Mouse (Mus musculus) liver, embryonic 15.5 days (tissue): ENCODE results near the gene Trappc4. TPM values are rescaled to one million over a fixed set of nuclear protein-coding genes. Genes with fewer than 3 reads are reported as not detected.

Source experiments
- ATAC-seq: fragments of 200-750 bp; cut with Nextera tagmentation; 2 replicates; pipeline ENCODE4 v1.8.0; 2017; ENCODE audit warnings: moderate number of reproducible peaks, mild to moderate bottlenecking, moderate library complexity; ENCODE audit not compliant: insufficient read depth
- H3K27ac ChIP-seq: fragments of 300-500 bp; sonication (generic); replicated peaks from 2 replicates; pipeline ENCODE4 v1.5.1; 2015; ENCODE audit warnings: mild to moderate bottlenecking, inconsistent platforms
- H3K27me3 ChIP-seq: fragments of 300-500 bp; sonication (generic); 2 replicates; pipeline ENCODE4 v1.6.1; 2015; ENCODE audit warnings: mild to moderate bottlenecking, inconsistent platforms
- H3K36me3 ChIP-seq: fragments of 300-500 bp; sonication (generic); replicated peaks from 2 replicates; pipeline ENCODE4 v1.6.1; 2015; ENCODE audit warnings: moderate library complexity, mild to moderate bottlenecking, inconsistent platforms
- H3K4me1 ChIP-seq: fragments of 300-500 bp; sonication (generic); replicated peaks from 2 replicates; pipeline ENCODE4 v1.6.1; 2015; ENCODE audit warnings: inconsistent platforms
- H3K4me2 ChIP-seq: fragments of 300-500 bp; sonication (generic); 2 replicates; pipeline ENCODE4 v1.6.1; 2015; ENCODE audit warnings: moderate library complexity, mild to moderate bottlenecking, inconsistent platforms
- H3K4me3 ChIP-seq: fragments of 300-500 bp; sonication (generic); replicated peaks from 2 replicates; pipeline ENCODE4 v1.5.1; 2015; ENCODE audit warnings: mild to moderate bottlenecking, inconsistent platforms
- H3K9ac ChIP-seq: fragments of 300-500 bp; sonication (generic); 2 replicates; pipeline ENCODE4 v1.6.1; 2015; ENCODE audit warnings: moderate library complexity, mild to moderate bottlenecking, inconsistent platforms
- H3K9me3 ChIP-seq: fragments of 300-500 bp; sonication (generic); replicated peaks from 2 replicates; pipeline ENCODE4 v1.6.1; 2016; ENCODE audit warnings: inconsistent platforms
- WGBS: fragments of 180-500 bp; shearing (Covaris S2); methylation state at CpG from one replicate; pipeline ENCODE4 v1.1.7; 2015; ENCODE audit warnings: mixed read lengths; ENCODE audit not compliant: insufficient replicate concordance; 5-methylcytosine and 5-hydroxymethylcytosine counted together
- polyA plus RNA-seq: library from polyadenylated mRNA; unstranded; fragments of >200 nt; fragmentation: Nextera tagmentation; extraction: Ambion mirVana; gene quantifications from 2 replicates; pipeline ENCODE4 v1.2.1, GENCODE M21; 2015

Gene Trappc4
- polyA plus RNA-seq, 1 experiment from 2014 or later = 50.4 TPM

DNA sequence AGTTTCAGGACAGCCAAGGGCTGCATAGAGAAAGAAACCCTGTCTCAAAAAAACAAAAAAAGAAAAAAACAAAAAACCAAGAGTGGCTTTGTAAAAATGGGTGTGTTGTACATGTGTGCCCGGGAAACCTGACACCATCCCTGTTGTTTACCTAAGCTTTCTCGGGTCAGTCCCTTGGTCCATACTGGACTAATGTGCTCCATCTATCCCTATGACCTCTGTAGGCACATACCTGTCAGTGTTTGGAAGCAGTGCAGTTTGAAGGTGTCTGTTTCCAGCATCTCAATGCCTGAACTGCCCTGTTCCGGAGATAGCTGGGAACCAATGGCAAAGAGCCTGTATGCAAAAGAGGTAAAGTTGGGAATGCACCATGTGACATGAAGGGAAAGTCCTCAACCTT lies 2.4 kb downstream of the Trappc4 start:
- no peak overlapping the region for H3K4me3 ChIP-seq
- H3K4me2 ChIP-seq = no peak overlapping the region
- H3K27ac ChIP-seq = no peak overlapping the region
- H3K9me3 ChIP-seq = no peaks in the 10 kb centered on the region
- ATAC-seq = no peak
- H3K36me3 ChIP-seq = peaks cover 65% of the 10 kb centered on the region
- H3K9ac ChIP-seq = no peak overlapping the region
- 76% methylated on average over 3 of the region's 3 CpGs for WGBS
- H3K4me1 ChIP-seq = peaks cover 48% of the 10 kb centered on the region
- no peaks in the 10 kb centered on the region for H3K27me3 ChIP-seq

DNA sequence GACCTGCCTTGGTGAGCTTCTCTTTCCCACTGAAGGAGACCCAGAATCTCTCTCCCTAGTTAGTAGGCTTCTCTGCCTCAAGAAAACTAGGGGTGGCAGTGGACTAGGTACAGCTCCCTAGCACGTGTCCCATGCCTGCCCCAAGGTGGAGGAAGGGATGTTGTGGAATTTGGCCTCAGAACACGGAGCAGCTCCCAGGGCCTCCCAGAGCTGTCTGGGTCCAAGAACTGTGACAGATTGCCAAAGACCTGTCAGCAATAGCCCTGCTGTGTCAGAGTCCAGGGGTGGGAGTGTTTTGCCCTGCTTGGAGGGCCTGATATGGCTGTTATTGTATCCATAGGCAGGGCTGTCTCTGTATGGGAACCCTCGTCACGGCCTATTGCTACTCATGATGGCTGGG lies 6.3 kb downstream of the Trappc4 start:
- no peaks in the 10 kb centered on the region for H3K27me3 ChIP-seq
- no peak overlapping the region for H3K4me3 ChIP-seq
- no peak overlapping the region for H3K4me2 ChIP-seq
- H3K9me3 ChIP-seq = no peaks in the 10 kb centered on the region
- H3K27ac ChIP-seq = peak overlapping the region; percentile 66
- H3K9ac ChIP-seq = no peak overlapping the region
- WGBS = 69% methylated on average over 4 of the region's 4 CpGs
- peaks cover 61% of the 10 kb centered on the region for H3K36me3 ChIP-seq
- no peak for ATAC-seq
- H3K4me1 ChIP-seq = peaks cover 63% of the 10 kb centered on the region

DNA sequence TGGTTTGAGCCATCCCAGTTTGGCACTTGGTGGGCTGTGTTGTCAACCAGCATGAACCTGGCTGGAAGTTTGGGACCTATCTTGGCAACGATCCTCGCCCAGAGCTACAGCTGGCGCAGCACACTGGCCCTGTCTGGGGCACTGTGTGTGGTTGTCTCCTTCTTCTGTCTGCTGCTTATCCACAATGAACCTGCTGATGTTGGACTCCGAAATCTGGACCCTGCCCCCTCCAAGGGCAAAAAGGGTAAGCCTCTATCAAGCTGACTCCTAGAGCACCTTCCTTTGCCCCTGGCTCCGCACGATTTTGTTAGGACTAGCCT lies 7.6 kb downstream of the Trappc4 start:
- no peaks in the 10 kb centered on the region for H3K27me3 ChIP-seq
- peak overlapping the region; percentile 99 for H3K4me2 ChIP-seq
- H3K4me3 ChIP-seq = peak overlapping the region; percentile 89; the same call in 1 of the 2 replicates
- H3K9me3 ChIP-seq = no peaks in the 10 kb centered on the region
- H3K9ac ChIP-seq = no peak overlapping the region
- no peak overlapping the region for H3K27ac ChIP-seq
- H3K36me3 ChIP-seq = peaks cover 58% of the 10 kb centered on the region
- peaks cover 60% of the 10 kb centered on the region for H3K4me1 ChIP-seq
- no peak for ATAC-seq
- WGBS = 79% methylated on average over 6 of the region's 6 CpGs

DNA sequence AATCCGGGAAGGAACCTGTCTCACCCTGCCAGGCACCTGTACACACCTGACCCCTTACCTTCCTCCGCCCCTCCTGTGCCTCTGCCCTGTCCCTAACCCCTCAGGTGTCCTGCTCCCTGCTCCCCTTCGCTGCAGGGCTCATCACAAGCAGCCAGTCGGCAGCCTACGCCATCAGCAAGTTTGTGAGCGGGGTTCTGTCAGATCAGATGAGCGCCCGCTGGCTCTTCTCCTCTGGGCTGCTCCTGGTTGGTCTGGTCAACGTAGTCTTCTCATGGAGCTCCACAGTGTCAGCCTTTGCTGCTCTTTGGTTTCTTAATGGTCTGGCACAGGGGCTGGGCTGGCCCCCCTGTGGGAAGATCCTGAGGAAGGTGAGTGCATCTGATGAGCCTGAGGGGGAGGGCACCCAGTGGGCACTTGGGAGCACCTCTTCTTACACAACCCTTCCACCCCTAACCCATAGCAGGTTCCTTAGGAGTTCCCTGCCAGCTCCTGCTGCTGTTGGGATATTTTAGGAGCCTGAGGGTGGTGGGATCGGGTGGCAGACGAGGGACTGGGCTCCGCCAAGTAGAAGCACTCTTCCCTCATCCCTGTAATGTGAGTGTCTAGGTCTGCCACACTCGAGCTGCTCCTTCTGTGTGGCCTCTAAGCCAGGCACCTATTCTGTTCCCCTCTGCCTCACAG lies 8.1 kb downstream of the Trappc4 start:
- peaks cover 60% of the 10 kb centered on the region for H3K4me1 ChIP-seq
- no peak for ATAC-seq
- H3K4me3 ChIP-seq = peak overlapping the region; percentile 89
- peak overlapping the region; percentile 99 for H3K4me2 ChIP-seq
- H3K36me3 ChIP-seq = peaks cover 53% of the 10 kb centered on the region
- 0 out of 2 replicates have a peak overlapping the region, but pooled peaks have one; percentile 93 for H3K27ac ChIP-seq
- 84% methylated on average over 13 of the region's 13 CpGs for WGBS
- H3K9me3 ChIP-seq = no peaks in the 10 kb centered on the region
- H3K9ac ChIP-seq = peak overlapping the region; percentile 91
- no peaks in the 10 kb centered on the region for H3K27me3 ChIP-seq

DNA sequence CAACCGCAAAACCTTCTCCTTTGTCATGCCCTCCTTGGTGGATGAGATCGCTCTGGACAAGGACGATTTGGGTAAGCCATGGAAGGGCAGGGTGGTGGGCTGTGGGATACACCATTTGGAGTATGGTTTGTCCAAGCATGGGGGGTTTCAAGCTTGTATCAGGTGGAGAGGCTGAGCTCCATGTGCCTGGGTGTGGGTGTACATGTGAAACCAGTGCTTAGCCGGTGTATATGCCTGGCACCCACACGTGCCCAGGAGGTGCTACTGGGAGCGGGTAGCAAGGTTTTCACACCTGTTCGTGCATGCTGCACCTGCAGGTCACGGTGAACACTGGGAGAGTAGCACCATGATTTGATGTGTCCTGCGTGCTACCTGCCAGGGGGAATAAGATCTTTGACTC lies 8.8 kb downstream of the Trappc4 start:
- no peak for ATAC-seq
- H3K27ac ChIP-seq = peak overlapping the region; percentile 93
- peaks cover 60% of the 10 kb centered on the region for H3K4me1 ChIP-seq
- no peaks in the 10 kb centered on the region for H3K27me3 ChIP-seq
- H3K9ac ChIP-seq = peak overlapping the region; percentile 91
- WGBS = 75% methylated on average over 9 of the region's 9 CpGs
- H3K4me3 ChIP-seq = peak overlapping the region; percentile 89
- H3K36me3 ChIP-seq = peaks cover 46% of the 10 kb centered on the region
- no peaks in the 10 kb centered on the region for H3K9me3 ChIP-seq
- peak overlapping the region; percentile 99 for H3K4me2 ChIP-seq

DNA sequence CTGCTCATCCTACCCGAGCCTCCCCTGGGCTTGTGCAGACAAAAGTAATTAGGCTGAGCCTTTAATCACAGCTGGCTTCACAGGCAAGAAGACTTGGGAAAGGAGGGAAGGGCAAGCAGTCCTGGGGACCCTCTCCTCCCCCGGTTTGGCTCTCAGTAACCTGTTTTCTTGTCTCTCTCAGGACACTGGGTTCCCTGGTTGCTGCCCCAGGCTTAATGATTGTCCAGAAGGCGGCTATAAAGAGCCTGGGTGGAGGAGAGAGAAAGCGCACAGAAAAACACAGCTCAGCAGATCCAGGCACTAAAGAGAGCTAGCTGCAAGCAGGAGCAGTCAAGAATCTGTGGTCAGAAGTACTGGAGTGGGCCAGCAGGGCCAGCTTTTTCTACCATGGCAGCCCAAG lies 9.3 kb downstream of the Trappc4 start:
- H3K27ac ChIP-seq = peak overlapping the region; percentile 93
- peak overlapping the region; percentile 99 for H3K4me2 ChIP-seq
- no peak for ATAC-seq
- H3K9me3 ChIP-seq = no peaks in the 10 kb centered on the region
- WGBS = 33% methylated on average over 4 of the region's 4 CpGs
- peak overlapping the region; percentile 91 for H3K9ac ChIP-seq
- H3K27me3 ChIP-seq = no peaks in the 10 kb centered on the region
- peak overlapping the region; percentile 89 for H3K4me3 ChIP-seq
- peaks cover 60% of the 10 kb centered on the region for H3K4me1 ChIP-seq
- H3K36me3 ChIP-seq = peaks cover 42% of the 10 kb centered on the region

DNA sequence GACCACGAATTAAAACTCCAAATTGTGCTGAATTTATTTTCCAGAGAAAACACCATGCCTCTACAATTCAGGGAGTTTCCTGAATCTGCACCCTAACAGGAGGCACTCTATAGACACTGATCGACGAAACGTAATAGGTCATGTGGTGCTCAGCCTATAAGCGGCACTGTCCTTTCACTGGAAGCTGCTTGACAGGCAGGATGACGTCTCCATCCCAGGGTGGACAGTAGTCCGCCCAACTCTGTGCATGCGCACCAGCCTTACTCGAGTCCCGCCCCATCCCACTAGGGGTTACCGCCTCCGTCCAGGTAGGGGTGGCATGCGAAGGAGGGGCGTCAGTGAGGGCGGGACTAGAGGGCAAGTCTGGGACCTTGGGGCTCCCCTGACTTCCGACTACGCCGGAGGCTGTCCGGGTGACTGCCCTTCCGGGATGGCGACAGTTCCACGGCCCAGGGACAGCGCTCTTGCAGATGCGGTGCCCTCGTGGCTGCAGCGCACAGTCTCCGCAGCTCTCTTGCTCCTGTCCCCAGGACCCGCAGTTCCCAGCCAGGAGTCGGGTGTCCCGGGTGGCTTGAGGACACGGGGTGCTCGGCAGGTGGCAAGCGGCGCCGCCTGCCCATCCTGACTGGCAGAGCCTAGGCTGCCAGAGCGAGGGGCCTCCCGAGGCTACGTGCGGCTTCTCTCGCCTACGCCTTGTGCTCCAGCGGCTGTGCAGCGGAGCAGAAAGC lies 10.6 kb downstream of the Trappc4 start, which contains the start of gene Slc37a4:
Gene Slc37a4, plus strand, starts transcription at position 169 of the 728 bp plus-strand sequence.
- Histone ChIP-seq H3K9ac (peak within 1 kb of the TSS; percentile 91), H3K36me3 (peaks cover 38% of the 10 kb centered on the region), H3K4me2 (peak within 1 kb of the TSS; percentile 99), H3K27ac (peak within 1 kb of the TSS; percentile 93), H3K9me3 (no peaks in the 10 kb centered on the region), H3K27me3 (no peaks in the 10 kb centered on the region), H3K4me3 (peak within 1 kb of the TSS; percentile 89), H3K4me1 (peaks cover 59% of the 10 kb centered on the region)
- ATAC-seq = peak; percentile 98
- under 1% methylated on average over 43 of the region's 43 CpGs for WGBS

DNA sequence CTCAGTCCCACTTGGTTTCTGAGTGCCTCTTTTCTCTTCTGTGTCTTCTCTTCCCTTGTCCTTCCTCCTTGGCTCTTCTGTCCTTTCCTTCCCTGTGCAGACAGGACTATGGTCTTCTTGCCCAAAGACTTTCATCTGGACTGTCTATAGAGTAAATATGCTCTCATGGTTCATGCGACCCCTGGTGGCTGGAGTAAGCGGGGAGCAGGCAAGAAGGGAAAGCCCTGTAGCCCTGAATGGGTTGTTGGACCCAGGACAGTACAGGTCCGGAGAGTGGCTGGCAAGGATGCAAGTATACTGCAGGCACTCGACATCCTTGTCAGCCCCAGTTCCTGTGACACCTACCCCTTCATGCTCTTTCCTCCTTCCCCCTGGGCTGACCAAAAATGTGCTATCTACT lies 15.9 kb downstream of the Trappc4 start:
- 0 out of 2 replicates have a peak, but pooled peaks have one; percentile 16 for ATAC-seq
- WGBS = 28% methylated on average over 4 of the region's 4 CpGs

DNA sequence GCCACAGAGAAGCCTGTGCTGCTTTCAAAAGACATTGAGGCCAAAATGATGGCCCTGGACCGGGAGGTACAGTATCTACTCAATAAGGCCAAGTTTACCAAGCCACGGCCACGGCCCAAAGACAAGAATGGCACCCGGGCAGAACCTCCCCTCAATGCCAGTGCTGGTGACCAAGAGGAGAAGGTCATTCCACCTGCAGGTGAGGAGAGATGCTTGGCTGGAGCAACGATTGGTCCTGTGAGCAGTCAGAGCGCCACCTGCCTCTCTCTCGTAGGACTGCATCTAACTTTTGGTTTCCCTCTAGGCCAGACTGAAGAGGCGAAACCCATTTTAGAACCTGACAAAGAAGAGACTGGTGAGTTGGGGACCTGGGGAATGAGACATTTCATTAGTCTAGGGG lies 18.1 kb downstream of the Trappc4 start:
- H3K36me3 ChIP-seq = peaks cover 81% of the 10 kb centered on the region

More for the DNA sequence above, 15.9 kb downstream of the Trappc4 start:
- H3K9me3 ChIP-seq = no peaks in the 10 kb centered on the region
- peaks cover 59% of the 10 kb centered on the region for H3K36me3 ChIP-seq
- H3K4me3 ChIP-seq = no peak overlapping the region
- H3K27ac ChIP-seq = no peak overlapping the region
- no peaks in the 10 kb centered on the region for H3K27me3 ChIP-seq
- no peak overlapping the region for H3K9ac ChIP-seq
- H3K4me1 ChIP-seq = peaks cover 7% of the 10 kb centered on the region
- no peak overlapping the region for H3K4me2 ChIP-seq

DNA sequence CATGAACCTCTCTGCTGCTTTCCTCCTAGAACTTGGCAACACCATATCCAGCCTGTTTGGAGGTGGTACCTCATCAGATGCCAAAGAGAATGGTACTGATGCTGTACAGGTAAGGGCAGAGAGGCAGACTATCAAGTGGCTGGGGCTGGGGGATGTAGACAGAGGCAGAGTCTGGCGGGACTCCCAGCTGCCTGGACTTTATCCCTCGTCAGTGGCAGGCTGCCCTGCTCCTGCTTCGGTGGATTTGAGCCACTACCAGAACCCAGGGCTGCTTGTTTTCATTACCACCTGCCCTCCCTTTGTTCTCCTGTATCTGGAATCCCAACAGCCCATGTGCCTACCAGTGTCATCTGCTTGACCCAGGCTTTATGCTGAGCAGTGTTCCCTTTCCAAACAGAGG lies 20.2 kb downstream of the Trappc4 start:
- 69% methylated on average over 3 of the region's 3 CpGs for WGBS

More for the DNA sequence above, 18.1 kb downstream of the Trappc4 start:
- no peak for ATAC-seq
- H3K9ac ChIP-seq = no peak overlapping the region
- H3K4me3 ChIP-seq = no peak overlapping the region
- H3K27ac ChIP-seq = no peak overlapping the region
- no peaks in the 10 kb centered on the region for H3K27me3 ChIP-seq
- no peaks in the 10 kb centered on the region for H3K4me1 ChIP-seq
- 50% methylated on average over 8 of the region's 8 CpGs for WGBS
- no peak overlapping the region for H3K4me2 ChIP-seq
- no peaks in the 10 kb centered on the region for H3K9me3 ChIP-seq

DNA sequence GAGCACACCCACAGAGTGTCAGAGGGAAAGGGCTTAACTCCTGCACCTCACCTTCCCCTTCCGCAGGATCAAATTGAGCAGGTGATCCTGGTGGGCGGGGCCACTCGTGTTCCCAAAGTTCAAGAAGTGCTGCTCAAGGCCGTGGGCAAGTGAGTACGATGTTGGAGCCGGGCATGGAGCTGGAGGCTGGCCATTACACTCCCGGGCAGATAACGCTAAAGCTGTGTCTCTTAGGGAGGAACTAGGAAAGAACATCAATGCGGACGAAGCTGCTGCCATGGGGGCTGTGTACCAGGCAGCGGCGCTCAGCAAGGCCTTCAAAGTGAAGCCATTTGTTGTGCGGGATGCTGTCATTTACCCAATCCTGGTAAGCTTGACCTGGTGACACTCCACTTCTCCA lies 22.8 kb downstream of the Trappc4 start:
- Histone ChIP-seq H3K9ac (no peak overlapping the region), H3K4me1 (peaks cover 18% of the 10 kb centered on the region), H3K4me2 (no peak overlapping the region), H3K9me3 (no peaks in the 10 kb centered on the region), H3K4me3 (no peak overlapping the region), H3K36me3 (peaks cover 88% of the 10 kb centered on the region), H3K27me3 (no peaks in the 10 kb centered on the region), H3K27ac (no peak overlapping the region)
- 83% methylated on average over 13 of the region's 13 CpGs for WGBS
- no peak for ATAC-seq

More for the DNA sequence above, 20.2 kb downstream of the Trappc4 start:
- H3K27ac ChIP-seq = no peak overlapping the region
- no peak overlapping the region for H3K4me3 ChIP-seq
- H3K9me3 ChIP-seq = no peaks in the 10 kb centered on the region
- no peaks in the 10 kb centered on the region for H3K27me3 ChIP-seq
- H3K36me3 ChIP-seq = peaks cover 93% of the 10 kb centered on the region
- H3K4me1 ChIP-seq = no peaks in the 10 kb centered on the region
- ATAC-seq = no peak
- no peak overlapping the region for H3K9ac ChIP-seq
- no peak overlapping the region for H3K4me2 ChIP-seq
